Mouse (Mus musculus): ENCODE data around the gene Ndufa3. TPM values are rescaled to one million over a fixed set of nuclear protein-coding genes. Genes with fewer than 3 reads are reported as not detected.

Gene Ndufa3
- polyA plus RNA-seq, 1 experiment from 2014 or later, result 441 TPM

GRCm38 (mm10) chr7:3656966-3657365 is 39.8 kb downstream of the Ndufa3 start:
- WGBS, result 95% methylated on average over 4 of the region's 4 CpGs
- Histone ChIP-seq H3K9me3 (no peaks in the 10 kb centered on the region), H3K4me1 (replicated peaks) (no peaks in the 10 kb centered on the region), H3K4me3 (no peak overlapping the region), H3K27ac (no peak overlapping the region), H3K27me3 (ENCODE audit: insufficient read depth, poor library complexity, severe bottlenecking) (no peaks in the 10 kb centered on the region), H3K36me3 (peaks cover 100% of the 10 kb centered on the region)
- no peak for DNase-seq (ENCODE audit: low spot score)

GRCm38 (mm10) chr7:3658578-3658977 is 41.4 kb downstream of the Ndufa3 start:
- H3K36me3 ChIP-seq, result peaks cover 100% of the 10 kb centered on the region
- H3K27ac ChIP-seq, result no peak overlapping the region
- DNase-seq (ENCODE audit: low spot score), result no peak
- no peaks in the 10 kb centered on the region for H3K27me3 ChIP-seq (ENCODE audit: insufficient read depth, poor library complexity, severe bottlenecking)
- H3K9me3 ChIP-seq, result no peaks in the 10 kb centered on the region
- H3K4me3 ChIP-seq, result no peak overlapping the region
- 96% methylated on average over 14 of the region's 14 CpGs for WGBS
- H3K4me1 ChIP-seq (replicated peaks), result peaks cover 3% of the 10 kb centered on the region

- Histone ChIP-seq H3K27me3 (ENCODE audit: insufficient read depth, poor library complexity, severe bottlenecking) (no peaks in the 10 kb centered on the region), H3K4me3 (peak overlapping the region; percentile 79), H3K9me3 (no peaks in the 10 kb centered on the region), H3K27ac (peak overlapping the region; percentile 91), H3K36me3 (peaks cover 41% of the 10 kb centered on the region), H3K4me1 (replicated peaks) (peaks cover 30% of the 10 kb centered on the region)
- WGBS, result 38% methylated on average over 15 of the region's 15 CpGs
- DNase-seq (ENCODE audit: low spot score), result no peak
Observed at GRCm38 (mm10) chr7:3664524-3665214, 47.5 kb downstream of the Ndufa3 start.

- peaks cover 33% of the 10 kb centered on the region for H3K36me3 ChIP-seq
- peaks cover 30% of the 10 kb centered on the region for H3K4me1 ChIP-seq (replicated peaks)
- 5% methylated on average over 45 of the region's 45 CpGs for WGBS
- peak; percentile 93 for DNase-seq (ENCODE audit: low spot score)
- peak within 1 kb of the TSS; percentile 91 for H3K27ac ChIP-seq
- peak within 1 kb of the TSS; percentile 79 for H3K4me3 ChIP-seq
- H3K27me3 ChIP-seq (ENCODE audit: insufficient read depth, poor library complexity, severe bottlenecking), result no peaks in the 10 kb centered on the region
- no peaks in the 10 kb centered on the region for H3K9me3 ChIP-seq
Observed at GRCm38 (mm10) chr7:3665215-3666114, 48.3 kb downstream of the Ndufa3 start, which contains the start of gene Leng1. Gene Leng1 (minus strand): TSS chr7:3665840.

- DNase-seq (ENCODE audit: low spot score), result no peak
- no peaks in the 10 kb centered on the region for H3K9me3 ChIP-seq
- peak overlapping the region; percentile 21 for H3K4me3 ChIP-seq
- no peaks in the 10 kb centered on the region for H3K27me3 ChIP-seq (ENCODE audit: insufficient read depth, poor library complexity, severe bottlenecking)
- 18% methylated on average over 14 of the region's 14 CpGs for WGBS
- H3K36me3 ChIP-seq, result peaks cover 18% of the 10 kb centered on the region
- peaks cover 30% of the 10 kb centered on the region for H3K4me1 ChIP-seq (replicated peaks)
- H3K27ac ChIP-seq, result no peak overlapping the region
Observed at GRCm38 (mm10) chr7:3666921-3667391, 49.8 kb downstream of the Ndufa3 start.

Other genes with a start within 250 kb of the Ndufa3 start
- gene Cacng8, start 226.7 kb upstream of the Ndufa3 start, polyA plus RNA-seq (2016; fragmentation: Nextera tagmentation; extraction: Ambion mirVana), result 5.5 and 7.8 TPM in 2 replicates
- gene Cacng6, start 193.2 kb upstream of the Ndufa3 start, polyA plus RNA-seq (2016; fragmentation: Nextera tagmentation; extraction: Ambion mirVana), result 0.12 TPM in 1 of 2 replicates, not detected in the other
- not detected in 2 replicates for gene Tarm1, start 114.7 kb upstream of the Ndufa3 start, polyA plus RNA-seq (2016; fragmentation: Nextera tagmentation; extraction: Ambion mirVana)
- gene Oscar, start 1.2 kb upstream of the Ndufa3 start, polyA plus RNA-seq (2016; fragmentation: Nextera tagmentation; extraction: Ambion mirVana), result 0.15 and 0.29 TPM in 2 replicates
- gene Tfpt, start 12.6 kb downstream of the Ndufa3 start, polyA plus RNA-seq (2016; fragmentation: Nextera tagmentation; extraction: Ambion mirVana), result 31.7 and 41.3 TPM in 2 replicates
- gene Prpf31, start 12.6 kb downstream of the Ndufa3 start, polyA plus RNA-seq (2016; fragmentation: Nextera tagmentation; extraction: Ambion mirVana), result 148 and 168 TPM in 2 replicates
- gene Cnot3, start 27.9 kb downstream of the Ndufa3 start, polyA plus RNA-seq (2016; fragmentation: Nextera tagmentation; extraction: Ambion mirVana), result 79.6 and 80.4 TPM in 2 replicates
- 19.4 and 23.0 TPM in 2 replicates for gene Leng1, start 48.5 kb downstream of the Ndufa3 start, polyA plus RNA-seq (2016; fragmentation: Nextera tagmentation; extraction: Ambion mirVana)
- 3.5 and 5.8 TPM in 2 replicates for gene Tmc4, start 60.2 kb downstream of the Ndufa3 start, polyA plus RNA-seq (2016; fragmentation: Nextera tagmentation; extraction: Ambion mirVana)
- 269 and 282 TPM in 2 replicates for gene Tsen34, start 75.5 kb downstream of the Ndufa3 start, polyA plus RNA-seq (2016; fragmentation: Nextera tagmentation; extraction: Ambion mirVana)
- gene Mboat7, start 76.2 kb downstream of the Ndufa3 start, polyA plus RNA-seq (2016; fragmentation: Nextera tagmentation; extraction: Ambion mirVana), result 38.9 and 39.2 TPM in 2 replicates
- gene Rps9, start 86.6 kb downstream of the Ndufa3 start, polyA plus RNA-seq (2016; fragmentation: Nextera tagmentation; extraction: Ambion mirVana), result 1,151 and 1,302 TPM in 2 replicates
- gene Pirb, start 103.0 kb downstream of the Ndufa3 start, polyA plus RNA-seq (2016; fragmentation: Nextera tagmentation; extraction: Ambion mirVana), result 0.07 and 0.38 TPM in 2 replicates
- gene Gm15448, start 208.3 kb downstream of the Ndufa3 start, polyA plus RNA-seq (2016; fragmentation: Nextera tagmentation; extraction: Ambion mirVana), result not detected in 2 replicates
- not detected in 2 replicates for gene Pira2, start 227.7 kb downstream of the Ndufa3 start, polyA plus RNA-seq (2016; fragmentation: Nextera tagmentation; extraction: Ambion mirVana)

All from hindbrain, embryonic 10.5 days (tissue).